7 mouse cellular contexts compared by ENCODE assay signal in genomic region chr1:74205881-74206280, GRCm38 (mm10). TPM values are rescaled to one million over a fixed set of nuclear protein-coding genes. Genes with fewer than 3 reads are reported as not detected.
DNase-seq lines count a peak whose midpoint lies in the region; ATAC-seq and TF ChIP-seq lines count a peak whose summit lies in the region.

No protein-coding gene starts in this region.

- H3K4me3 ChIP-seq in G1E (ENCODE audit: low read depth, low read length): no peak overlapping the region

- TF ChIP-seq CTCF in G1E (IDR thresholded peaks at IDR 0.05; ENCODE audit: low read depth, low read length): peak; percentile 72

- H3K4me1 ChIP-seq in G1E (ENCODE audit: insufficient read depth, low read depth, low read length): peaks cover 4% of the 10 kb centered on the region

- no peaks in the 10 kb centered on the region for H3K36me3 ChIP-seq in G1E (replicated peaks)

- no peak for ATAC-seq in G1E (ENCODE audit: extremely low read depth, insufficient number of reproducible peaks, low FRiP score, poor library complexity, severe bottlenecking)
- peak; percentile 84 for ATAC-seq in megakaryocyte, adult 5-6 weeks (ENCODE audit: poor library complexity, severe bottlenecking)

- peak; percentile 25 to 46 for DNase-seq in layer of hippocampus, postnatal 10 days (ENCODE audit: low spot score in 2 of 2)
- no peak for DNase-seq in layer of hippocampus, postnatal 14 days (ENCODE audit: low spot score in 2 of 2)
- peak; percentile 53 for DNase-seq in G1E (ENCODE audit: low spot score)
- DNase-seq in c-Kit-negative CD71-positive TER-119-positive erythroid progenitor cells, embryonic 14.5 days (ENCODE audit: low read depth, low spot score): peak; percentile 32
- DNase-seq in heart, postnatal 36 days: peak; percentile 17 to 45
- no peak for DNase-seq in right cerebral cortex, adult 18-20 months

- no peaks in the 10 kb centered on the region for H3K9me3 ChIP-seq in G1E (replicated peaks)

- peaks cover 50% of the 10 kb centered on the region for H3K27me3 ChIP-seq in G1E (ENCODE audit: insufficient read depth, low read length)

- intact Hi-C loops in heart, postnatal 36 days (cut with DNase I): loop anchor here (1.0 to 5.0 kb wide), 5 partner anchors 51 to 246 kb away; partner anchors contain the start of genes Aamp, Catip and Pnkd

RNA-seq across cellular contexts. Expression of gene Cxcr1, which starts 11.4 kb away (rescaled TPM):
- not detected for total RNA-seq in layer of hippocampus, postnatal 10 days (2021)
- total RNA-seq in layer of hippocampus, postnatal 14 days (2021): not detected
- total RNA-seq in G1E (2014; fragmentation: Nextera tagmentation) (not detected in 2 replicates), G1E (2017) (0.23 and 0.71 TPM in 2 replicates)
- not detected in 2 replicates for polyA plus RNA-seq in G1E (2012)
- not detected for total RNA-seq in heart, postnatal 36 days (2021)
- total RNA-seq in megakaryocyte, adult 5-6 weeks (2015): 0.20 and 0.87 TPM in 2 replicates
- 0.18 TPM in 1 of 2 replicates, not detected in the other for total RNA-seq in megakaryocyte, adult 5-6 weeks (2017)

RNA-seq across cellular contexts. Expression of gene Arpc2, which starts 30.0 kb away (rescaled TPM):
- 100 to 1,000 TPM; 324 to 330 TPM for total RNA-seq in layer of hippocampus, postnatal 10 days (2021)
- 100 to 1,000 TPM; 344 to 348 TPM for total RNA-seq in layer of hippocampus, postnatal 14 days (2021)
- 876 and 934 TPM in 2 replicates for total RNA-seq in G1E (2014; fragmentation: Nextera tagmentation)
- total RNA-seq in G1E (2017): 647 and 716 TPM in 2 replicates
- polyA plus RNA-seq in G1E (2012): 746 and 964 TPM in 2 replicates
- total RNA-seq in heart, postnatal 36 days (2021): 100 to 1,000 TPM; 135 to 140 TPM
- total RNA-seq in megakaryocyte, adult 5-6 weeks (2015): 1,564 and 1,782 TPM in 2 replicates
- total RNA-seq in megakaryocyte, adult 5-6 weeks (2017): 803 and 834 TPM in 2 replicates

RNA-seq across cellular contexts. Expression of gene Cxcr2, which starts 52.1 kb away (rescaled TPM):
- total RNA-seq in layer of hippocampus, postnatal 10 days (2021): under 1 TPM; 0.13 to 0.25 TPM
- total RNA-seq in layer of hippocampus, postnatal 14 days (2021): not detected
- total RNA-seq in G1E (2014; fragmentation: Nextera tagmentation) (not detected in 2 replicates), G1E (2017) (0.16 and 0.17 TPM in 2 replicates)
- polyA plus RNA-seq in G1E (2012): not detected in 2 replicates
- total RNA-seq in heart, postnatal 36 days (2021): under 1 TPM; 0.16 to 0.17 TPM
- 63.7 and 72.6 TPM in 2 replicates for total RNA-seq in megakaryocyte, adult 5-6 weeks (2015)
- 77.3 and 107 TPM in 2 replicates for total RNA-seq in megakaryocyte, adult 5-6 weeks (2017)

Comparison
In these comparisons a context has a peak if more than half of its experiments do, and no peak if none do; other contexts are left out.
1. DNase-seq: peak in layer of hippocampus, postnatal 10 days (2 of 2), G1E (single experiment), c-Kit-negative CD71-positive TER-119-positive erythroid progenitor cells, embryonic 14.5 days (single experiment) and heart, postnatal 36 days (2 of 2); none in layer of hippocampus, postnatal 14 days (0 of 2) and right cerebral cortex, adult 18-20 months (single experiment).
2. RNA of gene Cxcr2, which starts 52.1 kb away (total RNA-seq): 63.7 to 107 TPM in megakaryocyte, adult 5-6 weeks; 0.13 to 0.25 TPM in layer of hippocampus, postnatal 10 days, 0.16 to 0.17 TPM in heart, postnatal 36 days, 0.16 to 0.17 TPM in G1E and not detected in layer of hippocampus, postnatal 14 days; every median in the first group is over 10 times any median in the second.